Mouse (Mus musculus) mature B cell (primary cell): ENCODE measurements around the gene Shb.

ENCODE experiments used
- in situ Hi-C: fragments of 300-500 bp; cut with MboI; formaldehyde crosslinking; loops from 2 replicates; pipeline ENCODE4 v1.14.3; 2019

The Shb gene

GRCm38 (mm10) chr4:45452569-45453111 lies 79.6 kb downstream of the Shb start:
- in situ Hi-C loops = no loop called here

- in situ Hi-C loops = no loop called here
Measured at GRCm38 (mm10) chr4:45449012-45449411, 83.3 kb downstream of the Shb start.

DNA sequence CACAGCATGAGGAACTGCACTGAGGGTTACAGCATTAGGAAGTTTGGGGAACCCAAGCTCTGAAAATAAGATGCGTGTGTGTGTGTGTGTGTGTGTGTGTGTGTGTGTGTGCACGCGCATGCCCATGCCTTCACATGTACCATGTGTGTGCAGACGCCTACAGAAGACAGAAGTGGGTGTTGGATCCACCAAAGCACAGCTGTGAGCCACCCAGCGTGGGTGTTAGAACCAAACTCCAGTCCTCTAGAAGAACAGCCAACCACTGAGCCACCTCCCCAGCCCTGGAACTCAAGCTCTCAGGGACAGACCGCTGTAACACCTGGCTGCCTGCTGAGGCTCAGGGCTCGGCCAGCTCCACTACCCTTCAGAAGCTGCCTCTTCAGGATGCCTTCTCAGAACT lies 83.8 kb downstream of the Shb start:
- in situ Hi-C loops = no loop called here

DNA sequence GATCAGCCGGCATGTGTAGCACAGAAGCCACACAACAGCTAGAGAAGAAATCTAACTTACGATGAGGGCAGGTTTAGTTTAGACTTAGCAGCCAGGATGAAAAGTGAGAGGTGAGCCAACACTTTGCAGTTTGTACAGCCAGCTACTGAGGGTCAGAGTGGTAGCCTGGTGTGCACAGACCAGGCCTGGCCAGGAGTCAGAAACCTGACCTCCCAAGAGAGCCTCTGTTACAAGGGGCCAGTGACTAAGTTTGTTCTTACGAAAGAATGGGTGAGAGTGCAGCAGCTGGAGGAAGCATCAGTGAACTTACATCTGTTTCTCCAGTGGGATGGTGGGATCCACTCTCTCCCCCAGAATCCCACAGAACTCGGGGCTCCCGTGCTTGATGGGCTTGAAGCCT lies 85.1 kb downstream of the Shb start:
- in situ Hi-C loops = no loop called here

DNA sequence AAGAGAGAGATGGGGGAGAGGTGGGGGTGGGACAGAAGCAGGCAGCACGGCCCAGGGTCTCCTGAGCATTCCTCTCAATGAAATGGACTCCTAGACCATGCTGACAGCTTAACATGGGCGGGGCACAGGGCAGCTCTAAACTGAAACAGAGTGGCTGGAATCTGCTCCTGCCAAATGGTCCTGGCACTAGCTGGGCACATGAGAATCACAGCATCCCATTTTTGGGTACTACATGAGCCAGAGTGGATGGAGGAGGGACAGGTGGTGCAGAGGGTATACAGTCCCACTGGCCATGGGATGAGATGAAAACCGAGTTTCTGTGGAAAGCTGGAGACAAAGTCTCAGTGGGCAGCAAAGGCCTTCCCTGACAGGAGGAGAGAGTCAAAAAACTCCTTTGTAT lies 87.0 kb downstream of the Shb start:
- in situ Hi-C loops = no loop called here

DNA sequence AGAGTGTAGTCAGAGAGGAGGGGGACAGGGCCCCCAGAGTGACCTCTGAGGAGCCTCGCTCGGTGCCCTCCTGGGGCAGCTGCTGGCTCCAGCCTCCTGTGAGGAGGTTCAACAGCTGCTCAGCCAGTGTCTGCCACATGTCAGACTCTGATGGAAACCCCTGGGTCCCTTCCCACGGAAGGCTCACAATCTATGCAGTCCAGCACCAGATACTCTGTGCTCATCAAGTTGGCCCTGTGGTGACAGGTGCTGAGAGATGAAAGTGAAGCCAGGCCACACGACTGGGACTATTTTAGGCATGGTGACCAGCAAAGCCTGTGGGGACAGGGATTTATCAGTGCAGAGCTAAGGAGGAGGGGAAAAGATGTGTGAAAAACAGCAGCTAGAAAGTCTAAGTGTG lies 87.5 kb downstream of the Shb start:
- in situ Hi-C loops = no loop called here

GRCm38 (mm10) chr4:45443652-45444051 lies 88.6 kb downstream of the Shb start:
- in situ Hi-C loops = no loop called here

- in situ Hi-C loops = no loop called here
Measured at GRCm38 (mm10) chr4:45442237-45442636, 90.0 kb downstream of the Shb start.

DNA sequence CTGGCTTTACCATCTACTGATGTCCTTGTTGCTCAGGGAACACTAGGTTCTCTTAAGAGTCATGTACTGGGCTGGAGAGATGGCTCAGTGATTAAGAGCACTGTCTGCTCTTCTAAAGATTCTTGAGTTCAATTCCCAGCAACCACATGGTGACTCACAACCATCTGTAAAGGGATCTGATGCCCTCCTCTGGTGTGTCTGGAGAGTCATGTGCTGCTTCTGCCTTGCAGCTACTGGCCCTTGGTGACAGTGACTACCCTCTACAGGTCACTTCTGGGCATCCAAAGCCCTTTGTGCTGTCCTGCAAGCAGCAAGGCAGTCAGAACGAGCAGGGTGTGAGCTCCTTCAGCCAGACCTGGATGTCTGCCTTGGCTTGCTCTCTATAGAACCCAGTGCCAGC lies 90.5 kb downstream of the Shb start:
- in situ Hi-C loops = no loop called here

GRCm38 (mm10) chr4:45439281-45439680 lies 93.0 kb downstream of the Shb start:
- in situ Hi-C loops = no loop called here

DNA sequence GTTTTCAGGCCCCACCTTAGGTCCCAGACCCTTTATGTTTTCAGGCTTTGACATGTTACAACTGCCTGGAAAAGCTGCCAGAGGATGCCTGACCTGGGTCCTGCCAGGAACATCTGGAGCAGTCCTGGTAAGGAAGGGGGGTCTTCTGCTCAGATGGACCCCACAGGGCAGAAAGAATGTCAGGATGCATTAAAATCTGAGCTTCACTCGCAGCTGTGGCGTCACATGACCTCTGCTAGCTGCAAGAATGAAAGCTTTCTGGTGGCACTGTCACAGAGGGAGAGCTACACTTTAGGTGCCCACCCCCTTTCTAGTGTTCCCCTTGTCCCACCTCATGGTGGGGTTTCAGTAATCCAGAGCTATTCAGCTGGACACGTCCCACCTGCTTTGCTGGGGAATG lies 95.3 kb downstream of the Shb start:
- in situ Hi-C loops = no loop called here

GRCm38 (mm10) chr4:45436383-45436913 lies 95.8 kb downstream of the Shb start:
- in situ Hi-C loops = no loop called here

DNA sequence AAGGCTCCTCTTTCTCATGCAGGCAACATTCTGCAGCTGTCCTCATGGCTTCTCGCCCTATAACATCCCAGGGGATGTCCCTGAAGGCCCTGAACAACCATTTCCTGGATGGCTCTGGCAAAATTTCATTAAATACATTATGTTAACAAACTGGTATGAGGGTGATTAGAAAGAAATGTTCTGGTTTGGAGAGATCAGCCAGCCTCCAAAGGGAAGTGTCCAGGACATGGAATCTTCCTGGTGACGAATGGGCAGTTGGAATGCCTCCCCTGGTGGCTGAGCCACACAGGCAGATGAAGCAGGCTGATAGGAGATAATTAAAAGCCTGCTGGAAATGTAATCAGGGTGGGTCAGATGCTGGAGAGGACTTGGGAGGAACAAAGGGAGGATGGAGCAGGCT lies 96.4 kb downstream of the Shb start:
- in situ Hi-C loops = no loop called here

DNA sequence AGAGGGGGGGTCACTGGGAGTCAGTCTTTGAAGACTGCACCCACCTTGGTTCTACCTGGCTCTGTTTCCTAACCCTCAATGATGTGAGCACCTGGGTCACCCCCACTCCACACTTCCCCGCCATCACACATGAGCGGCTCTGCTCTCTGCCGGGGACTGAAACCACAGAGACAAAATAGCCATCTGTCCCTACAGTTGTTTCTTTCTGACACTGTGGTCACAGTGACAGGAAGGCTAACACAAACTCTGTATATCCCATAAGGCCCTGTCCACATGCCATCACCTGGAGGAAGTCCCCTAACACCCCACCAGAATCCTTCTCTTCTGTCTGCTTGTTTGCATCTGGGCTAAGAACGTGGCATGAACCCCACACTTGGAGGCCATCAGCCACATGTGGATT lies 97.6 kb downstream of the Shb start:
- in situ Hi-C loops = no loop called here

GRCm38 (mm10) chr4:45434071-45434470 lies 98.2 kb downstream of the Shb start:
- in situ Hi-C loops = no loop called here

- in situ Hi-C loops = no loop called here
Measured at GRCm38 (mm10) chr4:45431806-45432205, 100.5 kb downstream of the Shb start.

DNA sequence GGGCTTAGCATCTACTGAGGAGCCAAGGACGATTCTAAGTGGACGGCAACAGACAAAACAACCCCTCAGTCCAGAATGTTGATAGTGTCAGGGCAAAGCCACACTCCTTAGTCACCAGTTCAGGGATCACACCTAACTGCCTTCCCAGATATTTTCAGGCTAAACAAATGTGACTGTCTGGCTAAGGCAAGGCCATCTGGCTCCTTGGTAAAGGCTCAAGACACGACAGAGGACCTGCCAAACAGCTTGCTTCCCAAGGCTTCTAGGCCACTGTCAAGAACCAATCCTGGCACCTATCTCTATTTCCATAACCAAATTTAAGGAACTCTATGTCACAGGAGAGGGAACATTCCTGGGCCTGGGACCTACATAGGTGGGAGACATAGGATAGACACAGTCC lies 101.0 kb downstream of the Shb start:
- in situ Hi-C loops = no loop called here

- in situ Hi-C loops = no loop called here
Measured at GRCm38 (mm10) chr4:45429451-45429850, 102.8 kb downstream of the Shb start.

GRCm38 (mm10) chr4:45426724-45427457 lies 105.4 kb downstream of the Shb start:
- in situ Hi-C loops = no loop called here

DNA sequence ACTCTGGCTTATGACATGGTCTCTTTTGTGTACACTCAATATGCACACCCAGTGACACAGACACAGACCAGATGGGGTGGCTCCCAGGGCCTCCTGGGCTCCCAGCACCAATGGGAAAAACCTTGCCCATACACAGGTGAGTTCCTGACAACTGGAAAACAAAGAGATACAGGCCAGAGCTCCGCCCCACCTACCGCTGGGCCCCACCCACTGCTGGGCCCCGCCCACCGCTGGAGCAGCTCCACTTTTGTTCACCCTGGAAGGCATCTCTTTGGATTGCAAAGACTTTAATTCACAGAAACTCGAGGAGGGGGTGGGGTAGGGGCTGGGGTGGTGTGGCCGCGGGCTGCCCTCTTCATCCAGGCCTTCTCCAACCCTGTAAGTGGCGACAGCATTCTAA lies 108.9 kb downstream of the Shb start:
- in situ Hi-C loops = no loop called here

DNA sequence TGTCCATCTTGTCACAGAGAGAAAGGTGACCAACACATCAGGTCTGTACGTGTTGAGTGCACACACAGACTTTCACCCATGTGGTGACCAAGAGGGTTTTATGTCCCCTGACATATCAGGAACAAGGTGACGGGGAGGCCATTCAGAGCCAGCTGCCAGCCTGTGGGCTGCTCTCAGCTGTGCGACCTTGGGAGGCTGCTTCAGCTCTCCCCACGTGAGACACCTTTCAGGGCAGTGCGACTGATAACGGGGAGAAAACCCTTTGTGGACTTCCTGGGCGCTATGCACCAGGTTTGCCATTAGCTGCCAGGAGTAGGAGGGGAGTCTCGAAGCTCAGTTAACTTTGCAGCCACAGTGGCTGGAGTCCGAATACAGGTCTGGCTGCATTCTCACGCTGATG lies 109.6 kb downstream of the Shb start:
- in situ Hi-C loops = no loop called here

DNA sequence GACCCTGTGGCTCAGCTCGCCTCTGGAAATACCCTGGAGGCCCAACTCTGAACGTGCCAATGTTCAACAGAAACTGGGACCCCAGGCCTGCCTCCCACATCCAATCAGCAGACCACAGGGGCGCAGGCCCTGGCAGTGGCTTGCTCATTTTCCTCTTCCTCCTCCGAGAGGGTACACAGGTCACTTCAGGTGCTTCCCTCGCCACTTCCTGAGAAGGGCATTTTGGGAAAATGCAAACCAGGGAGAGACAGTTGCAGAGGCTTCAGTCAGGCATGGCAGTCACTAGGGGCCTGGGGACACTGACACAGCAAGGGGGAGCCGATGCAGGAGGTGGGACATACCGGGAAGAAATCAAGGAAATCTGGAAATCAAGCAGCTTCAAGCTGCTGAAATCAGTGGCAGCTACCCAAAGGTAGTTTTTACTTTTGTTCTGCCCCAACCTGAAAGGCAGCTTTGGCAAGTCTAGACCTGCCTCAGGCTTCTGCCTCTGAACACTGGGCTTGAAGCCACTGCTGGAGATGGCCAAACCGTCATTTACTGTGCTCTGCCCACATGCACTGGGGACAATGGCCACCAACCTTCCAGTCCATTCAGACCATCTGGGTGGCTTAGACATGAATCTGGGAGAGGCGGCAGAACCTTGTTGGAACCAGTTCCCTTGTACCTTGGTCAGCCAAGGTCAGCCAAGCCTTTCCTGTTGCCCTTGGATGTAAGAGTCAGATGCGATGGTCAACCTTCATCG lies 110.6 kb downstream of the Shb start:
- in situ Hi-C loops = no loop called here

DNA sequence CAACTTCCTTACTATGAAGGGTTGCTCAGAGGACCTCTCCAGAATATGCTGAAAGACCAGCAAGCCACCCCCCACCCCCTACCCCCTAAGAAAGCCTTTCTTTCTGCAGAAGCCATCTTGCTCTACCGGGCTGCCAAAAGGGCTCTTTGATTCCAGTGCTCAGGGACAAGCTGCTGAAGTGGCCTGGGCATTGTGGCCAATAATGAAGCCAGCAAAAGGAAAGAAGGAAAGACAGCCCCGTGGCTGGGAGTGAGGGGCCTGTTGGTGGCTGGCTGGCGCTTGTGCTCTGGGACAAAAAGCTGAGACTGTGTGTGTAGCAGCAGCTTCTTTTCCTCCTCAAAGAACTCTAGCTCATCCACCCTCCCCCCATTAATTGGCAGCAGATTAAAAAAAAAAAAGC lies 111.5 kb downstream of the Shb start:
- in situ Hi-C loops = no loop called here
